Mouse (Mus musculus) intestine, embryonic 15.5 days (tissue): ENCODE data around the gene Ccnb2. TPM values are rescaled to one million over a fixed set of nuclear protein-coding genes. Genes with fewer than 3 reads are reported as not detected.
A peak's percentile ranks its signal among the peaks of the same experiment; 100 is the strongest.
"Not testable (repeated sequence)": the region's sequence is repeated elsewhere in the genome, so short reads cannot be mapped to it uniquely, and the experiment has no call there.

ENCODE experiments used
- ATAC-seq: fragments of 200-750 bp; cut with Nextera tagmentation; 2 replicates; pipeline ENCODE4 v1.8.0; 2017; ENCODE audit warnings: moderate TSS enrichment, moderate library complexity
- H3K27ac ChIP-seq: fragments of 300-500 bp; sonication (generic); 2 replicates; pipeline ENCODE4 v1.5.1; 2015; ENCODE audit warnings: mild to moderate bottlenecking, inconsistent platforms
- H3K27me3 ChIP-seq: fragments of 300-500 bp; sonication (generic); replicated peaks from 2 replicates; pipeline ENCODE4 v1.6.1; 2015; ENCODE audit warnings: inconsistent platforms
- H3K36me3 ChIP-seq: fragments of 300-500 bp; sonication (generic); 2 replicates; pipeline ENCODE4 v1.6.1; 2015; ENCODE audit warnings: inconsistent platforms
- H3K4me1 ChIP-seq: fragments of 300-500 bp; sonication (generic); replicated peaks from 2 replicates; pipeline ENCODE4 v1.6.1; 2015; ENCODE audit warnings: inconsistent platforms
- H3K4me2 ChIP-seq: fragments of 300-500 bp; sonication (generic); replicated peaks from 2 replicates; pipeline ENCODE4 v1.6.1; 2015; ENCODE audit warnings: mild to moderate bottlenecking, inconsistent platforms
- H3K4me3 ChIP-seq: fragments of 300-500 bp; sonication (generic); replicated peaks from 2 replicates; pipeline ENCODE4 v1.5.1; 2015; ENCODE audit warnings: inconsistent platforms
- H3K9ac ChIP-seq: fragments of 300-500 bp; sonication (generic); 2 replicates; pipeline ENCODE4 v1.6.1; 2015; ENCODE audit warnings: inconsistent platforms
- H3K9me3 ChIP-seq: fragments of 300-500 bp; sonication (generic); 2 replicates; pipeline ENCODE4 v1.6.1; 2016; ENCODE audit warnings: inconsistent platforms
- WGBS: fragments of 180-500 bp; shearing (Covaris S2); methylation state at CpG from one replicate; pipeline ENCODE4 v1.1.7; 2015; 5-methylcytosine and 5-hydroxymethylcytosine counted together
- polyA plus RNA-seq: library from polyadenylated mRNA; unstranded; fragments of >200 nt; fragmentation: Nextera tagmentation; extraction: Ambion mirVana; gene quantifications from 2 replicates; pipeline ENCODE4 v1.2.1, GENCODE M21; 2015

The Ccnb2 gene
- polyA plus RNA-seq = 158 and 171 TPM in 2 replicates

DNA sequence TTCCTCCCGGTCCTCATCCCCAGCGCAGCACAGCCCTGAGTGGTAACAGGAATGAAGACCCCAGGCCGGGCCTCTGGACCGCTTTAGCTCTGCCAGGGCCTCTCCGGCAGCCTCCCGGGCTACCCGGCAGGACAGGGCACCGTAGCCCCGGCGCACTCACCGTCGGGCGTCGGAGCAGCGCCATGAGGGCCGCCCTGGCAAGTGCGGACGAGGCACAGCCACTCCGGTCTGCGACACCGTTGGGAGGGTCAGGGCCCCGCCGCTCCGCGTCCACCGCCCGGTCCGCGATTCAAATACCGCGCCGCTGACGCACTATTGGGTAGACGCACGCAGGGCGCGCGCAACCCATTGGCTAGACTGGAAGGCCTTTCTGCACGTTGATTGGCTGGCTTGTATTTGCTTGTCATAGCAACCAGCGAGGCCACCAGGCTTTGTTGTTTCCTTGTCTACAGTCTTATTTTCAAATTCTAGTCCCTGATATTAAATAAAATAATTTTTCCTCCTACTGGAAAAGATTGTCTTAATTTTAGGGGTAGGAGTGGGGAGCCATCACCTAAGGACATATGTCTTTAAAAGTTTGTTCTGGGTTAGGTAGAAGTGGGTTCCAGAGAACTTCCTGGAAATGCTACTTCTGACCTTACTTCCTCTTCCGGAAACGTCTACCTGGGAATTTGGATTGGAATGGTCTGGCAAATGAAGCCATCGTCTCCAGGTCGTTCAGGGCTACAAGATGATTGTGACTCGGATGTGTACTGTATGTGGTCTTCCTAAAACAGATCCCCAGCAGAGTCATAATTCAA lies at the start of gene Ccnb2:
Ccnb2 (minus strand) TSS at position 291 of the 800 bp plus-strand sequence.
- peak within 1 kb of the TSS; percentile 85 for H3K4me3 ChIP-seq
- H3K4me1 ChIP-seq = 0 out of 2 replicates have a peak, but pooled peaks cover 4% of the 10 kb centered on the region
- H3K9ac ChIP-seq = peak within 1 kb of the TSS; percentile 65
- peak within 1 kb of the TSS; percentile 46; the same call in 1 of the 2 replicates for H3K27ac ChIP-seq
- WGBS = 2% methylated on average over 45 of the region's 45 CpGs
- no peaks in the 10 kb centered on the region for H3K9me3 ChIP-seq
- peak; percentile 100 for ATAC-seq
- H3K36me3 ChIP-seq = peaks cover 10% of the 10 kb centered on the region; the same call in 1 of the 2 replicates
- peak within 1 kb of the TSS; percentile 82 for H3K4me2 ChIP-seq
- no peaks in the 10 kb centered on the region for H3K27me3 ChIP-seq

DNA sequence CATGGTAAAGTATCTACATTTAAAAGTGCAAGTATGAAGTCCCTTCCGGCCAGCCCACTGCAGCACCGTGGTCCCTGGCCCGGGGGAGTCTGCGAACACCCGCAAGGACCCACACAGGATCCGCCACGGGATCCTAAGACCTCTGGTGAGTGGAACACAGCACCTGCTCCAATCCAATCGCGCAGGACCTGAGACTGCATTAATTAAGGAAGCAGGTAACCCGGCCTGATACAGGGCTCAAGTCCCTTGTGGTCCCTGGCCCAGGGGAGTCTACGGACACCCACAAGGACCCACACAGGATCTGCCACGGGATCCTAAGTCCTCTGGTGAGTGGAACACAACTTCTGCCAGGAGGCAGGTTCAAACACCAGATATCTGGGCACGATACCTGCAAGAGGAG lies 41.7 kb upstream of the Ccnb2 start:
- not testable (repeated sequence) for H3K27ac ChIP-seq, H3K9ac ChIP-seq, H3K9me3 ChIP-seq, H3K4me1 ChIP-seq, H3K27me3 ChIP-seq, H3K4me2 ChIP-seq, H3K36me3 ChIP-seq, H3K4me3 ChIP-seq, ATAC-seq
- 95% methylated on average over 13 of the region's 13 CpGs for WGBS

DNA sequence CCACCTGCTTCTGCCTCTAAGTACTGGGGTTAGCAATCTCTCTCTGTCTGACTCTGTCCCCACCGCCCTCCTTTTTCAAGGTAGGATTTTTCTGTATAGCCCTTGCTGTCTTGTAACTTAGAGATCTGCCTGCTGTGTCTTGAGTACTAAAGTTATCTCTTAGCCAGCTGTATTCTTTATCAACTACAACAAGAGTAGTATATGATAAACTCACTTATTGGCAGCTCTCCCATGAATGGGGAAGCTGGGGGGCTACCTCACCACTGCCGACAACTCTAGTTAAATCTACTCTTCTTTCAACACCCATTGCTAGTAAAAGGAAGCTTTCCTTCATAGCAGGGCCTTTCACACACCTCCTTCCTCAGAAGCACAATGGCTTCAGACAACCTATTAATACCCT lies 31.0 kb upstream of the Ccnb2 start:
- H3K27me3 ChIP-seq = no peaks in the 10 kb centered on the region
- no peak overlapping the region for H3K4me2 ChIP-seq
- WGBS = 88% methylated on average over 2 of the region's 2 CpGs
- H3K9ac ChIP-seq = no peak overlapping the region
- no peaks in the 10 kb centered on the region for H3K9me3 ChIP-seq
- peaks cover 13% of the 10 kb centered on the region for H3K36me3 ChIP-seq
- H3K4me1 ChIP-seq = no peaks in the 10 kb centered on the region
- H3K27ac ChIP-seq = no peak overlapping the region
- no peak for ATAC-seq
- H3K4me3 ChIP-seq = no peak overlapping the region

DNA sequence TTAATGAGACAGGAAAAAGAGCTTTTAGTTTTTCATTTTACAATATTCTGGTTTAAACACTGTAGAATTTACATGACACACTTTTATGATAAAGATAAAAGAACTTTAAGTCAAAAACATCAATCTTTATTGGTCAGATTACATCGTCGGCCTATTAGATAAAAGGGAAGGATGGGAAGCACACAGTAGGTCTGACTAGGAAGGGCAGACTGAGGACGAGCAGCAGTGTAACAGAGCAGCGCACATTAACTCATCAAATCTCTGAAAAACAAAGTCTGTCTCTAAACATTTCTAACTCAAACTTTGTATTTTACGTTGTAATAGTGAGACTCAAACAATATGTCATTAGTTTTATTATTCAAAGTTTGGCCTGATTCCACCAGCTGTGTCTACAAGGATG lies 27.7 kb upstream of the Ccnb2 start:
- WGBS = 86% methylated on average over 5 of the region's 5 CpGs
- no peaks in the 10 kb centered on the region for H3K4me1 ChIP-seq
- H3K27ac ChIP-seq = no peak overlapping the region
- no peaks in the 10 kb centered on the region for H3K27me3 ChIP-seq
- no peak for ATAC-seq
- no peaks in the 10 kb centered on the region for H3K9me3 ChIP-seq
- H3K4me2 ChIP-seq = no peak overlapping the region
- no peak overlapping the region for H3K9ac ChIP-seq
- peaks cover 11% of the 10 kb centered on the region for H3K36me3 ChIP-seq
- H3K4me3 ChIP-seq = no peak overlapping the region

DNA sequence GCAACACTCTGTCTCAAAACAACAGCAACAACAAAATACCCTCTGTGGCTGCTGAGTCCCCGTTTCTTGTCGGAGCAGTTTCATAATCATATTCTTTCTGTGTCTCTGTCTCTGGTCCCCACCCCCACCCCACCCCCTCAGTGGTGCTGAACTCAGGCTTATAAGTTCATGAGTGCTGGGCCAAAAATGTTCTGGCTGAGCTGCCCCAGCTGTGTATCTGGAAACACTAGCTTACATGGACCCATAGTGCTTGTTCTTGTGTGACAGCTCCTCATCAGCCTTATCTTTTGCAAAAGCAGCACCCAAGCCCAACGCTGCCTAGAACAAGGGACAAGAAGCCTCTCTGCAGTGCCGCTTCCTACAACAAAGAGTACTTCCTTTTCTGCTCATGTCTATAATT lies 18.6 kb upstream of the Ccnb2 start:
- no peaks in the 10 kb centered on the region for H3K9me3 ChIP-seq
- ATAC-seq = no peak
- H3K4me1 ChIP-seq = no peaks in the 10 kb centered on the region
- H3K36me3 ChIP-seq = peaks cover 11% of the 10 kb centered on the region
- H3K4me2 ChIP-seq = no peak overlapping the region
- no peak overlapping the region for H3K4me3 ChIP-seq
- 91% methylated on average over 4 of the region's 4 CpGs for WGBS
- no peak overlapping the region for H3K9ac ChIP-seq
- no peaks in the 10 kb centered on the region for H3K27me3 ChIP-seq
- no peak overlapping the region for H3K27ac ChIP-seq

DNA sequence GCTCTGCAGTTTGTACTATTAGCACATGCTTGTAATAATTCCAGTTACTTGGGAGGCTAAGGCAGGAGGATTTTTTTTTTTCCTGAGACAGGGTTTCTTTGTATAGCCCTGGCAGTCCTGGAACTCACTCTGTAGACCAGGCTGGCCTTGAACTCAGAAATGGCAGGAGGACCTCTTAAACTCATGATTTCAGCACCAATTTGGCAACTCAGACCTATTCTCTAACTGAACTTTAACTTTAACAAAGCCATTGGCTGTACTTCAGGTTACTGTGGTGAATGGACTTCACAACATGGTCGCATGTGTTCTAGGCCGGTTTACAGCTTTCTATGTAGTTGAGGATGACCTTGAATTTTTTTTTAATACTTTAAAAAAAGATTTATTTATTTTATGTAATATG lies 1.3 kb upstream of the Ccnb2 start:
- H3K9me3 ChIP-seq = no peaks in the 10 kb centered on the region
- H3K27me3 ChIP-seq = no peaks in the 10 kb centered on the region
- no peak overlapping the region for H3K4me3 ChIP-seq
- peaks cover 13% of the 10 kb centered on the region for H3K36me3 ChIP-seq
- WGBS = 96% methylated on average over 2 of the region's 2 CpGs
- H3K9ac ChIP-seq = no peak overlapping the region
- no peak overlapping the region for H3K4me2 ChIP-seq
- ATAC-seq = no peak
- H3K27ac ChIP-seq = no peak overlapping the region
- H3K4me1 ChIP-seq = 0 out of 2 replicates have a peak, but pooled peaks cover 4% of the 10 kb centered on the region

DNA sequence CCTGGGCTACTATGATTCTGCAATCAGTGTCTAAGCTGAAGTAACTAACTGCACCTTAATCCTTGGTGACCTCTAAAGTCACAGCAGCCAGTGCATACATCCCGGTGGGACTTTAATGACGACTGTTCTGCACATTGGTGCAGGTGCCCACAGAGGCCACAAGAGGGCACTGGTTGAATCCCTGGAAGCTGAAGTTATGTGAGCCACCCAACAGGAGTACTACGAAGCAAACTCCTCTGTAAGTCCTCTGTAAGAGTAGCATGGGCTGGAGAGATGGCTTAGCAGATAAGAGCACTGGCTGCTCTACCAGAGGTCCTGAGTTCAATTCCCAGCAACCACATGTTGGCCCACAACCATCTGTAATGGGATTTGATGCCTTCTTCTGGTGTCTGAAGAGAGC lies 4.9 kb downstream of the Ccnb2 start:
- no peak for ATAC-seq
- Histone ChIP-seq H3K27me3 (no peaks in the 10 kb centered on the region), H3K27ac (no peak overlapping the region), H3K4me3 (no peak overlapping the region), H3K9me3 (no peaks in the 10 kb centered on the region), H3K4me2 (no peak overlapping the region), H3K9ac (no peak overlapping the region), H3K36me3 (peaks cover 27% of the 10 kb centered on the region), H3K4me1 (0 out of 2 replicates have a peak, but pooled peaks cover 4% of the 10 kb centered on the region)
- WGBS = 76% methylated on average over 3 of the region's 3 CpGs

DNA sequence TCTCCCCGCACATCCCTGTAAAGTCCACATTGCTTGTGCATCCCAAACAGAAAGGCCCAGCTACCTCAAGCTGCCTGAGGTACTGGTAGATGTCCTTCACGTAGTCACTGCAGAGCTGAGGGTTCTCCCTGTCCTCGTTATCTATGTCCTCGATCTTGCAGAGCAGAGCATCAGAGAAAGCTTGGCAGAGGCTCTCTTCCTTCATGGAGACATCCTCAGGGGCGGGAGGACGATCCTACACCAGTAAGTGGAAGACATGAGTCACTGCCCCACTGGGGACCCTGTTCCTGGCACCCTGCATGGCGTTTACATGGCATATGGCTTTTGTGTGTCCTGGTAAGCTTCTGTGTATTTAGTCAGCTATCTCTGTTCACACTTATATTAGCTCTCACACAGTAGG lies 8.3 kb downstream of the Ccnb2 start:
- no peak overlapping the region for H3K9ac ChIP-seq
- no peaks in the 10 kb centered on the region for H3K27me3 ChIP-seq
- no peak overlapping the region for H3K4me2 ChIP-seq
- 92% methylated on average over 7 of the region's 7 CpGs for WGBS
- H3K4me3 ChIP-seq = no peak overlapping the region
- ATAC-seq = no peak
- H3K27ac ChIP-seq = no peak overlapping the region
- H3K4me1 ChIP-seq = no peaks in the 10 kb centered on the region
- H3K9me3 ChIP-seq = no peaks in the 10 kb centered on the region
- H3K36me3 ChIP-seq = peaks cover 45% of the 10 kb centered on the region

DNA sequence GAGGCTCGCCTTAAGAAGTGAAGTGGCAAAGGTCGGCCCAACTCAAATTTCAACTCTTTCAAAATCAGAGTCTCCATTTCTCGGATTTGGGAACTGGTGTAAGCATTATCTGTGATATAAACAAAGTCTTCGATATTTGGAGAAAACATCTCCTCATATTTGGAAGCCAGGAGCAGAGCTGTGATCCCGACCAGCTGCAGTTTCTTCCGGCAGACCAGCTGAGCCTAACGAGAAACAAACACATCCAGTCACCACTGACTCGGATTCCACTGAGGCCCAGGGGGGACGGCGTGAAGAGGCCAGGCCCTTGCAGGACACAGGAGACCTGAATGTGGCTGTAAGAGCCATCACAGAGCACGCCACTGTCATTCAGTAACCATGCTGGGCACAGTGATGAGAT lies 10.7 kb downstream of the Ccnb2 start:
- no peak overlapping the region for H3K9ac ChIP-seq
- no peaks in the 10 kb centered on the region for H3K9me3 ChIP-seq
- H3K27me3 ChIP-seq = no peaks in the 10 kb centered on the region
- no peak overlapping the region for H3K27ac ChIP-seq
- no peak overlapping the region for H3K4me3 ChIP-seq
- no peaks in the 10 kb centered on the region for H3K4me1 ChIP-seq
- no peak for ATAC-seq
- WGBS = 64% methylated on average over 11 of the region's 11 CpGs
- H3K4me2 ChIP-seq = no peak overlapping the region
- H3K36me3 ChIP-seq = peaks cover 49% of the 10 kb centered on the region

DNA sequence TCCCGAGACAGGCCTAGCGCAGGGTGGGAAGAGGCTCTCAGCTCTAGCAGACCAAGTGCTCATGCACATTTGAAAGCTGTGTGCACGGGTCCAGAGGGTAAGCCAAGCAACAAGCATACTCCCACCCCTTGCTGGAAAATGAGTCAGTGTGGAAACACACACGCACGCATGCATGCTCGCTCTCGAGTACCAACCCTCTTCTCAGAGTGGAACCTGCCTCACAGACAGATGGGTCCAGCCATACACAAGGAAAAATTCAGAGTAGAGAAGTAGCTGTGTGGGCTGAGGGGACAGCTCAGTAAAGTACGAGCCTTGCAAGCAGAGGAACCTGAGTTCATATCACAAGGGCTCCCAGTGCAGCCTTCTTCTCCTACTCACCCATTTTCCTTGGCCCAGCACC lies 11.6 kb downstream of the Ccnb2 start:
- H3K4me1 ChIP-seq = no peaks in the 10 kb centered on the region
- 96% methylated on average over 8 of the region's 8 CpGs for WGBS
- H3K9me3 ChIP-seq = no peaks in the 10 kb centered on the region
- peaks cover 46% of the 10 kb centered on the region for H3K36me3 ChIP-seq
- H3K4me2 ChIP-seq = no peak overlapping the region
- no peak overlapping the region for H3K9ac ChIP-seq
- ATAC-seq = no peak
- no peak overlapping the region for H3K27ac ChIP-seq
- no peaks in the 10 kb centered on the region for H3K27me3 ChIP-seq
- no peak overlapping the region for H3K4me3 ChIP-seq

DNA sequence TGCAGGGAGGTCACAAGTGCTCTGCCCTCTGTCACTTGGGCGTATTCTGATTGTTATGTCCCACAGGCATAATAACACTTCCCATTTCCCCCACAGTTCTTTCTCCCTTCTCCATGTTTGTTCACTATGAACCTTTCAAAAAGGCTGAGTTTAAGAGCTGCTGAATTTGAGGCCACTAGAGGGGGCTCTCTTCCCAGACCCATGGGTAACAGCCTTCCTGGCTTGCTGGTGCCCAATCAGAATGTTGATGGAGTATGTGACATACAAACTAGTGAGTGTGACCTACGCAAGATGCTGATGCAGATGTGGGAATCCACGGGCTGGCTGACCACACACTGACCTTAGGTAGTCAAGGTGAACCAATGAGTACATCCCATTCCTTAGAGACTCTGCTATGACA lies 12.6 kb downstream of the Ccnb2 start:
- 87% methylated on average over 3 of the region's 3 CpGs for WGBS
- no peak overlapping the region for H3K4me3 ChIP-seq
- no peak overlapping the region for H3K9ac ChIP-seq
- no peaks in the 10 kb centered on the region for H3K4me1 ChIP-seq
- H3K27ac ChIP-seq = no peak overlapping the region
- H3K27me3 ChIP-seq = no peaks in the 10 kb centered on the region
- no peak for ATAC-seq
- H3K4me2 ChIP-seq = no peak overlapping the region
- peaks cover 46% of the 10 kb centered on the region for H3K36me3 ChIP-seq
- H3K9me3 ChIP-seq = no peaks in the 10 kb centered on the region

DNA sequence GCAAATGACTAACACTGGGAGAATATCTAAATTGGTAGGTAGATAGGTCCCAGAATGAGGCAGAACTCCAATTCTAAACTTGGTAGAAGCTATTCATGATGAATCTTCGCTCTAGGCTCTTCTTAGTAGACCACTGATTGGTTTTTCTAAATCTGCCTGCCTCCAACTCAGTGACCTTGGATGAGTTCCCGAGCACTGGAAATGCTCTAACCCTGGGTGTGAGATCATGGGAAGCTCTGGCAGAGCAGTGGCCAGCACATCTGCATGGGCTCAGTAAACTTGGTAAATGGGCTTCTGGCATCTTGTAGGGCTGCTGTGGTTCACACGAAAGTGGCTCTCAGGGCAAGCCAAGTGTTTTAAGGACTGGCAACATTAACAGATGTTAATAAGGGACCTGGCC lies 14.8 kb downstream of the Ccnb2 start:
- Histone ChIP-seq H3K4me2 (no peak overlapping the region), H3K4me3 (no peak overlapping the region), H3K27me3 (no peaks in the 10 kb centered on the region), H3K9me3 (no peaks in the 10 kb centered on the region), H3K9ac (no peak overlapping the region), H3K4me1 (no peaks in the 10 kb centered on the region), H3K36me3 (peaks cover 31% of the 10 kb centered on the region), H3K27ac (no peak overlapping the region)
- WGBS = 88% methylated on average over 3 of the region's 3 CpGs
- ATAC-seq = no peak

DNA sequence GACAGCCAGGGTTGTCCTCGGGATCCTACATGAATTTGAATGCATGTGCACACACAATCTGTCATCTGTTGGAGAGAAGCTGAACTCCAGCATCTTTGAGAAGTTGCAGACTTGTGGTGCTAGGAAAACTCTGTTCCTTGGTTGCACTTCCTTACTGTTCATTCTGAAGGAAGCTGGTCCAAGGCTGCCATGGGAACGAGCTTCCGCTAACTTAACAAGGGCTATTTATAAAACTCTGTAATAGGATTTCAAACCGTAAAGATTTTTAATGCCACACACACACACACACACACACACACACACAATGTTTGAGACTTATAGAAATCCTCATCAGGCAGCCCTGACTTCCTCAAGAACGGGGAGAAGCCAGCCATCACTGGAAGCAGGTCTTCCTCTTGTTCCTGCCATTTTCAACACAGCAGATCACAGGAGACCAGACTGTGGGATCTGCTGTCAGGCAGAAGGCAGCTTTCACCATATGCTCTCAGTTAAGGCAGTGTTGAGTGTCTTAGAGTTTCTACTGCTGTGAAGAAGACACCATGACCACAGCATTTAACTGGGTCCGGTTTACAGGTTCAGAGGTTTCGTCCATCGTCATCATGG lies 19.3 kb downstream of the Ccnb2 start:
- H3K4me1 ChIP-seq = no peaks in the 10 kb centered on the region
- H3K9me3 ChIP-seq = no peaks in the 10 kb centered on the region
- no peak overlapping the region for H3K27ac ChIP-seq
- no peak overlapping the region for H3K9ac ChIP-seq
- H3K4me2 ChIP-seq = no peak overlapping the region
- H3K27me3 ChIP-seq = no peaks in the 10 kb centered on the region
- no peak overlapping the region for H3K4me3 ChIP-seq
- 0 out of 2 replicates have a peak, but pooled peaks cover 3% of the 10 kb centered on the region for H3K36me3 ChIP-seq
- WGBS = 87% methylated on average over 8 of the region's 8 CpGs
- no peak for ATAC-seq
